Mouse (Mus musculus): ENCODE measurements around the gene Actl10.

Actl10 gene

DNA sequence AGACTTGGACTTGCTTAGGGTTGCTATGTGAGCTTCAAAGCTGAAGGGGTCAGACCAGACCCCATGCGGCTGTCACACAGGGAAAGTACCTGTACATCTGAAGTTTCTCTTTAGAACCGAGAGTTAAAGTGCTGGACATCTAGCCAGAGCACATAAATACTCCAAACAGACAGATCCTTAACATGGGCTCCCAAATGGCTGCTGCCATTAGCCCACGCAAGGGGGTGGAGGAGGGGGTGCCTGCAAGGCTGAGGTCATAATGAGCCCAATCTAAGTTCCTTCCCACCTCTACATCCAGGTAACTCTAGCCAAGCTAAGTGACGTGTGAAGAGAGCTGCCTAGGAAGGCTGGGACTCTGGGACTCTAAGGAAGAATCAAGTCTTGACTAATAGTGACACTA, at the start of gene Actl10:
Actl10 (plus strand) TSS at position 301 of the 400 bp plus-strand sequence.
- DNase-seq (ENCODE audit: low spot score in 2 of 2): no peak

DNA sequence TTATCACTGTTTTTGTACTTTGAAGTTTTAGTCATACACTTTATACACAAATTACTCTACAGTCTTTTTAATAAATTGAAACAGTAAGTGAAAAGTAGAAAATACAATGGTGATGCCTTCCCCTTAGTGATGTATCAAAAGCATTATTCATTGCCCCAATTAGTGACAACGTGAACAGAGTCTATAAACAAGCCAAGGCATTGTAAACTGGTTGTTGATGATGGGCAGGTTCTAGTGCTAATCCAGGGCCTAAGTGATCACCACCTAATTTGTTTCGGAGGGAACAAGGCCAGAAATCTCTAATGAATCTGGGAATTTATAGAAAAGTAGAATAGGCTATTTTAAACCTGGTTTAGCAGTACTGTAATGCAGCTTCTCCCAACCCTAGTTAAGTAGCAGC, 44.5 kb upstream of the Actl10 start:
- DNase-seq (ENCODE audit: low spot score in 2 of 2): no peak

DNA sequence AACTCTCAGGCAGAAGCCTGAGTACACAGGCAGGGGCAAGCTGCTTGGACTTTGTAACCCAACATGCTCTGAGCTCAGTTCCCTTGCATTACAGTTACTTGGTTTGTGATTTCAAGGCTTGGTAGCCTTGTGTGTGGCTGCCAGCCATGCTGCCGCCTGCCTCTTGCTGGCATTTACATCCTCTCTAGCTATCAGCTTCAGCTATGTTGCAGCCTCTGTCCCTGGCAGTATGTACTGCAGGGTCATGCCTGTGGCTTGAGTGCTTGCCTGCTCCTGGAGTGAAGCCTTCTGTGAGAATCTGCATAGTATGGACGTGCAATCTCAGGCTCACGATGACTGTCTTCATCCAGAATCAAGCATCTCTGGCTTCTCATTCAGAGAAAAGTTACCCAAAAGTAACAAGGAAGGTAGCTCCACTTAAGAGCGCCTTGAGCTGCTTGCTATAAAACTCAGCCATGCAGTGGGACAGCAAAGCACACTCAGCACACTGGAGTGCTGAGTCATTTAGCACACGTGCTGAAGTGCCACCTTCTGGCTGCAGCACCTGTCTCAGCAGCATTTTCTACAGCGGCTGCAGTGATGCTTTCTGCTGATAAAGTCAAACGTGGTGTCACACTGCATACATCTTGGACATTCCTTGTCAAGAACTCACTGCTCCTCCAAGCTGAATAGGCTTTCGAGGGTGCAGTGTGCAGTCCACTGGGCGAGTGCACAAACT, 43.9 kb upstream of the Actl10 start:
- no peak for DNase-seq (ENCODE audit: low spot score in 2 of 2)

DNA sequence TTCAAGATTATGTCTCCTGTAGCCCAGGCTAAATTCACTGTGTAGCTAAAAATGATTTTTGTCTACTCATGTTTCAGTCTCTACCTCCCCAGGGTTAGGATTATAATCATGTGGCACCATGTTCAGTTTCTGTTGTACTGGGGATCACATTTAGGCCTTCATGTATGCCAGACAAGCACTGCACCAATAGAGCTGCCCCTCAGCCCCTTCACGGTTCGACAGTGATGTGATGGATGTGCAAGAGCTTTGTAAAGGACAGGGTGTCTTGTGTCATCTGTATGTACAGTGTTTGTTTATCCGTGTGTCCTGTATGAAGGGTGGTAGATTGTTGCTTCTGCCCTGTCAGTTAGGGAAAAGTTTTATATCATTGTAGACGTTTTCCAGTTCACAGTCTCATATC, 43.1 kb upstream of the Actl10 start:
- DNase-seq (ENCODE audit: low spot score in 2 of 2): no peak

DNA sequence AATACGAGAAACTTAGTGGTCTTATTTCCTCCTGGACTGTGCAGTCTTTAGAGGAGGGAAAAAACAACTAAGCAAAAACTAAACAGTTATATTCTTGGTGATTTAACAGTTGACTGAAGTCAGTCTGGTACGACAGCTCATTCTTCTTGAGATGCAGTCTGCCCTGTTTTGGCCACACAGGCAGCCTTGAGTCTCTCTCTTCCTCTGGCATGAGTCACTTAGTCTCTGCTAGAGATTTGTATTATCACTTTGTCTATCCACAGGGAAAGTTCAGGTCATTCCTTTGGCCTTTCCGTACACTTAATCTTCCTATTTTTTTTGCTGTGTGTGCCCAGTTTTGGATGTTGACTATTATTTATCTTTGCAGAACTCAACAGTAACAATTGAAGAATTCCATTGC, 41.4 kb upstream of the Actl10 start:
- no peak for DNase-seq (ENCODE audit: low spot score in 2 of 2)

DNA sequence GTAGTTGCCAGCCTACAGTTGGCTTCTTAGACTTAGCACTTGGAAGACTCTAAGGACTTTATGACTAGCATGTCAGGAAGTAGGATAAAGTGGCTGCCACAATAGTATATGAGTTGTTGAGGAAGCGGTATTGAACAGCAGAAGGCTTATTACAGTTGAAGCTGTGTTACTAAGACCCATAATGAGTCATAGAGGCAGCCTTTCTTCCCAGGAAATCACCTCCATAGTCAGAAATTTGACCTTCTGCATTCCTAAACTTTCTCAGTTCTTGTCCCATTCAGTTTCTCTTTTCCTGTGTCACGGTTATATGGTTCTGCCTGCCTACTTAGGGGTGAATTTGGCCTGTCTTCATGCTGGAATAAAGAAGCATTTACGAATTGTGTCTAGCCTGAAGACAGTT, 34.6 kb upstream of the Actl10 start:
- DNase-seq (ENCODE audit: low spot score in 2 of 2): no peak

DNA sequence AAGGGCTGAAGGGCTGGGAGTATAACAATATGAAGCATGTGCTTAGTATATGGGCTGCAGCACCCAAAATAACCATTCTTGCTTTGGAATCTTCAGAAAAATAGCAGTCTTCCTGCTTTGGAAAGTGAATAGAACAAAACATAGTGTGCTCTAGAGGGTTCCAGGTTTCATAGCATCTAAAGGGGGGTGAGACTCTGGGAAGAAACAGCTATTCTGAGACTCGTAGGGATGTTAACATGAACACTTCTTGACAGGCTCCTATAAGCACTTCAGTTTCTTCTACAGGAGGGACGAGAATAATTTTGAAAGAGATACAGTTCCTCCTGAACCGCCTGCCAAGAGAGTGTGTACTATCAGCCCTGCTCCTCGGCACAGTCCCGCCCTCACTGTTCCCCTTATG, 34.2 kb upstream of the Actl10 start:
- DNase-seq (ENCODE audit: low spot score in 2 of 2): no peak

DNA sequence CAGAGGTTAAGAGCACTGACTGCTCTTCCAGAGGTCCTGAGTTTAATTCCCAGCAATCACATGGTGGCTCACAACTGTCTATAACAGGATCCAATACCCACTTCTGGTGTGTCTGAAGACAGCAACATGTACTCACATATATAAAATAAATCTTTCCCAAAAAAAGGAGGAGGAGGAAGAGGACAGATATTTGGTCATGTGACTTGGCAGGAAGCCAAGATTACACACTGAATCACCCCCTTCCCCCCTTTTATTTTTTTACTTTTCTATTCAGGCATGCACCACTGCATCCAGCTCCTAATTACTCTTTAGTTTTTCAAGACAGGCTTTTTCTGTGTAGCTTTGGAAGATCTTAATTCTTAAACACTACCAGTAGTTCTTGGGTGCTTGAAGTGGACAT, 30.1 kb upstream of the Actl10 start:
- DNase-seq (ENCODE audit: low spot score in 2 of 2): no peak

DNA sequence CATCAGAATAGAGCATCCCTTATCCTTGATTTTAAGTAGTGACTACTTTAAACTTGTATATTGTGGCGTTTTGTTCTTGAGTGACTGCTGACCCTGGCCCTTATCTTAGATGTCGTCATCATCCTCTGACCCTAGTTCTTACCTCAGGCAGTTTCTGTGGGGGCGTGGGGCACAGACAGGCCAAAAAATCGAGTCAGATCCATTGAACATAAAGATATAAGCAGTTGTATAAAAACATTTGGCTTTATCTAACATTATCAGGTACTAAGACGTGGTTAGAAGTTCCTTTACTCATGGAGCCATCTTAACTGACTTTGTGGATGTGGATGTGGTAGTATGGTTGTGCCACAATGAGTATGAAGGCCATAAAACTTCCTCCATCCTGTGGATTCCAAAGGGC, 29.2 kb upstream of the Actl10 start:
- no peak for DNase-seq (ENCODE audit: low spot score in 2 of 2)

DNA sequence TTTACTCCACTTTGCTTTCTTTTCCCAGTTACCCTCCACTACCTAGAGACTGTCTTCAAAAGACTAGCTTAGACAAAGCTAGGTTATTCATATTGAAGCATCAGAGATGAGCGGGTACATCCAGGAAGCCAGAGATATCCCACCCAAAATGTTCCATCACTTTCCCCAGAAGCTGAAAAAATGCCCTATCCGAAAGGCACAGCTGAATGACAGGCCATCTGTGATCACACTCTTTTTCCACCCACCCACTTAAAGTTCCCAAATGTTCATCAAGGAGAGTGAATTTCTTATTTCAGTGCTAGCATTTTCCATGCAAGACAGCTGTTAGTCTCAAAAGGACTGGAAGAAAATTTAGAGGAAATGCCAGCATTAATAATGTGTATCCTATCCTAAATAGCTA, 26.3 kb upstream of the Actl10 start:
- no peak for DNase-seq (ENCODE audit: low spot score in 2 of 2)

DNA sequence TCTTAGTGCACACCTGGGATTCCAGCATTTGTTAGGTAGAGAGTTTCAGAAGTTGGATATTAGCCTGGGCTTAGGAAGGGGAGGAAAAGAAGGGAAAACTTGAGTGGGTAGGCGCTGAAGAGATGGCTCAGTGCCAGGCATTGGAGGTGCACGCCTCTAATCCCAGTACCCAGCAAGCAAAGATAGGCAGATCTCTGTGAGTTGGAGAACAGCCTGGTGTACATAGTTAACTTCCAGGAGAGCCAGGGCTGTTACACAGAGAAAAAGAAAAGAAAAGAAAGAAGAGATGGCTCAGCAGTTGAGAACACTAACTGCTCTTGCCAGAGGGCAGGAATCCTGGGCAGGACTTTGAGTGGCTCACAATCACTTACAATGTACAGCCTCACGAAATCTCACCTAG, 25.0 kb upstream of the Actl10 start:
- DNase-seq (ENCODE audit: low spot score in 2 of 2): no peak

DNA sequence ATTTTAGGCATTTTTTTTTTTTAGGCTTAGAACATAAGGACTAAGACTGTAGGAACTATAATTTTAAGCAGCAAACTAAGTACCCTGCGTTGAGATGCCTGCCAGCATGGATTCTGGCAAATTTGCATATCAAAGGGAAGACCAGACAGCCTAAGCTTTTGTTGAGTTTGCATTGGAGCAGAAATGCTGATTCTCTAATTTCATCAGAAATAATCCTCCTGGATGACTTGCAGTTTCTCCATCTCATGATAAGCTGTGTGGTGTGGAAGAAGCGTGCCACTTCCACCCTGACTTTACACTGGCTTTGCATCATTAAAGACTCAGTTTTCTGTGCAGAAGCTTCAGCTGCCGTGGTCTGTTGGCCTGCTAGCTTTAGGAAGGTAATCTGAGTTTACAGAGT, 18.7 kb upstream of the Actl10 start:
- no peak for DNase-seq (ENCODE audit: low spot score in 2 of 2)

DNA sequence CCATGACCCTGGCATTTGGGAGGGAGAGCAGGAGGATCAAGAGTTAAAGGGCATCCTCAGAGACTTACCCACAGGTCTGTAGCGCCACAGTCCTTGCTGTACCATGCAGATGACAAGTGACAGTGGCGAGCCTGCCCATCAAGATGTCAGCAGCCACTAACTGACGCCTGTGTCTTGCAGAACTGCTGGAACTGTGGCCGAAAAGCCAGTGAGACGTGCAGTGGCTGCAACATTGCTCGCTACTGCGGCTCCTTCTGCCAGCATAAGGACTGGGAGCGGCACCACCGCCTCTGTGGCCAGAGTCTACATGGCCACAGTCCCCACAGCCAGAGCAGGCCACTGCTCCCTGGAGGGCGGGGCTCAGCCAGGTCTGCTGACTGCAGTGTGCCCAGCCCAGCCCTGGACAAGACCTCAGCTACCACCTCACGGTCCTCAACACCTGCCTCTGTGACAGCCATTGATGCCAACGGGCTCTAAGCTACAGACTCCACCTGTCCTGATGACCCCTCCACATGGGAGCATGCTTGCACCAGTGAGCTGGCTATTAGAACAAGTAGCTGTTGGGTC, 16.8 kb upstream of the Actl10 start:
- DNase-seq (ENCODE audit: low spot score in 2 of 2): no peak

DNA sequence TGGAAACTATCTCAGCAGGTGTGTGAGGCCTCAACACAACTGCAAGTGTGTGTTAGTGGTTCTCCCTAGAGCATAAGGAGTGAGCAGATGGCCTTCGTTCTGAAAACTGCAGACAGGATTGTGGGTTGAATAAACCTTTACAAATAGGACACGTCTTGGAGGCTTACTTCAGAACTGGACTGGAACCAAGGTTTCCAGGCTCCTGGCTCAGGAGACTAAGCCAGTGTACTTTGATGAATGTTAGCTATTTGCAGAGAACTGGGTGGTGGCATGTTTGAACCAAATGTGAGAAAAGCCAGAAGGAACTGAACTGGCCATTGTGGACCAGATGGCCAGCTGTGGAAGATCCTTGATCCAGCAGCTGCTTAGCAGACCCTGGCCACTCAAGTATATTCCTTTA, 13.3 kb upstream of the Actl10 start:
- peak; percentile 34 to 50 for DNase-seq (ENCODE audit: low spot score in 2 of 2)

DNA sequence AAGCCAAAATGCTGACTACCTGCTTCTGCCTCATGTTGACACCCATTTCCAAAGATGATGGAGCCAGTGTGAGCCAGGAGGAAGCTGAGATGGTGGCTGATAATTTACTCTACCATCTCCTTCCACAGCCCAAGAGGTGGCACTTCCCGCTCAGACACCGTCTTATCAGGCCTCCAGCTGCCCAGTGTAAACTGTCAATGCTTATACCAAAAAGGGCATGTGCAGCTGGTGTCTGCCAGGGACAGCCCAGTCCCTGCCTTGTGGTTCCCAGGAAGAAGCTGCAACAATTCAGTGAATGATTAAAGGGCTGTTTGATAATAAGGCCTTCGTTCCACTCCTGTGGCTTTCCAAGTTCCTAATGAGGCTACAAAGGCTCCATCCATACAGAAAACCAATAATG, 12.9 kb upstream of the Actl10 start:
- no peak for DNase-seq (ENCODE audit: low spot score in 2 of 2)

DNA sequence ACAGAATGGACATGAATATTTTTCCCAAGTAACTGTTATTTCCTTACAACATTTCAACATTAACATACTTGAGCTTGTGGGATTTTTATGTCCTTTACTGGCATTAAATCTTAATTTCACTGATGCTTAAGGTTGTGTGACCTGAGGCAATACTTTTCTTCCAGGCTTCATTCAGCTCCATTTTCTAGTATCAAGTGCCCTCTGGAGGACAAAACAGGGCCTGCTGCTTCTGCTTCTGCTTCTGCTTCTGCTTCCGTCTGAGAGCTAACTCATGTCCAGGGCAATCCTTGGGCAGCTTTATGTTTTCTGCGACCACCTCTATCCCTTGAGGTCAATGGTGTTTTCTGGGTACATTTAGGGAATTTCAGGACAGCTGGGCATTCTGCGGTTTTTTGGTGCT, 11.9 kb upstream of the Actl10 start:
- DNase-seq (ENCODE audit: low spot score in 2 of 2): peak in 1 of 2 experiments; percentile 28

DNA sequence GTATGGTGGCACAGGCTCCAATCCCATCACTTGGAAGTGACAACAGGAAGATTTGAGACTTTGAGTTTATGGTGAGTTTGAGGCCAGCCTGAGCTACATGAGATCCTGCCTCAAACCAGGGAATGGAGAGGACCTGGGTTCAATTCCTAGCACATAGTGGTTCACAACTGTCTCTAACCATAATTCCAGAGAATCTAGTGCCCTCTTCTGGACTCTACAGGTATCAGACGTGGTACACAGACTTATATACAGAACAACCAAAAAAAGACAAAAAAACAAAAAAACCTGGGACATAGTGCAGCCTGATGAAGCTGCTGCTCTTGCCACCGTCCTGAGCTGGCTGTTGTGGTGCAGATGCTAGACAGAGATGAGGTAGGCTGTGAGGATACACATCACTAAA, 9.9 kb upstream of the Actl10 start:
- DNase-seq (ENCODE audit: low spot score in 2 of 2): no peak

DNA sequence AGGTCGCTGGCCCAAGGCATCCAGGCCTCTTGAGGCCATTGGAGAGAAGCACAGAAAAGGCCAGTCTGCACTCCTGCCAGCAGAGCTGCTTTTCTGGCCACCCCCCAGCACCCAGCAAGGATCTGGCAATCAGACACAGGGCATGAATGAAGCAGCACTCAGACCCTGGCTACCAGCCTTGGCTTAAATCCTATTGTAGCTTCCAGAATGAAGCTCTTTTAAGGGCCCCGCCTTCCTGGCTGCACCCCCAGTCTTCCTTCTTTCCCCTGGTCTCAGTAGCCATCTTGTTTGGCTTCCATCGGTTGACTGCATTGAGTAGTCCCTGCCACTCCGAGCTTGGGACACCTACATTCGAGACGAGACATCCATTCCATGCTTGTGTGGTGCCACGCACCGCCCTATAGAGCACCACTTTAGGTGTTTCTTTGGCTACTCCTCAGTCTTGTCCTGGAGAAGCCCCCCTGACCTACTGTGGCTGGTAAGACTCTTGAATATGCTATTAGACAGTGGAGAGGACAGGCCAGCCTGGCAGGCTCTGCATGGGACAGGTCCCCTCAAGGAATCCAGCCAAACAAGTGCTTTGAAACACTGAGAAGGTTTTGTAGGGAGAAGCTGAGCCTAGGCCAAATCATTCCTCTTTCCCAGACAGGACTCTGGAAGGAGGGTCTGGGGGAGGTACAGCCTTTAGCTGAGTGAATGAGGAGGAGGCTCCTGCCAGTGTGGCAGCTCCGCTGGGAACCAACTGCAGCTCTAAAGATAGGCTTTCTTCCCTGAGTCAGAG, 7.8 kb upstream of the Actl10 start:
- DNase-seq (ENCODE audit: low spot score in 2 of 2): peak; percentile 74 to 80

DNA sequence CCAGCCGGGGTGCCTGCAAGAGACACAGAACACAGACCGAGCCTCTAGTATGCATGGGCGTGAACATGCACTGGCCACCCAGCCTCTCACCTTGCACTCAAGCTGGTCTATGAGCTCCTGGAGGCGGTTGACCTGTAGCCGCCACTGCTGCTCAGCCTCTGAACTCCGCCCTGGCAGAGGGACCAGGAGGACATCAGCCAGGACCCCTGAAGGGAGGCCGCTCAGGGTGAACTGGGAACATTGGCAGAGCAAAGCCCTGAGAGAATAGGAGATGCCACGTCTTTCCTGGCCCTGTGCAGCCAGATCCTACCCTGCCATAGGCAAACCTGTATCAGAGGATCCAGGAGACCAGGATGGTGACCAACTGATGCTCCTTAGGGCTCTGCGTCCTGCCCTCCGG, 4.9 kb upstream of the Actl10 start, which contains the start of gene 1700003F12Rik:
1700003F12Rik (plus strand) TSS at position 375 of the 400 bp plus-strand sequence.
- no peak for DNase-seq (ENCODE audit: low spot score in 2 of 2)

DNA sequence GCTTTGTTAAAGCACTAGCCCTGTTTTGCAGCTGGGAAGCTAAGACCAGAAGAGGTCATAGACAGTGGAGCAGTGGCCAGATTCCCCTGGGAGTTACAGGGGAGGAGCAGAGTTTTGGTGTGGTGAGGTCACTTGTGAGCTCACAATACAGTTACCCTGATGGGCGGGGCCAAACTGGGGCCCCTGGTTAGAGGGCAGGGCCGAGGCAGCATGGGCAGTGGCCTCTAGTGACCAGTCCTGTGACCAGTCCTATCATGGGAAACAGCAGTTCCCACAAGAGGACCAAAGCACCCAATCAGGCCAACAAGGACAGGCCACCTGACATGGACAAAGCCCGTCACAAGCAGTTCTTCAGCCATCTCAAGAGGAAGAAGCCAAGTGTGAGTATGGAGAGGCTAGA, 2.9 kb upstream of the Actl10 start:
- DNase-seq (ENCODE audit: low spot score in 2 of 2): peak in 1 of 2 experiments; percentile 46

DNA sequence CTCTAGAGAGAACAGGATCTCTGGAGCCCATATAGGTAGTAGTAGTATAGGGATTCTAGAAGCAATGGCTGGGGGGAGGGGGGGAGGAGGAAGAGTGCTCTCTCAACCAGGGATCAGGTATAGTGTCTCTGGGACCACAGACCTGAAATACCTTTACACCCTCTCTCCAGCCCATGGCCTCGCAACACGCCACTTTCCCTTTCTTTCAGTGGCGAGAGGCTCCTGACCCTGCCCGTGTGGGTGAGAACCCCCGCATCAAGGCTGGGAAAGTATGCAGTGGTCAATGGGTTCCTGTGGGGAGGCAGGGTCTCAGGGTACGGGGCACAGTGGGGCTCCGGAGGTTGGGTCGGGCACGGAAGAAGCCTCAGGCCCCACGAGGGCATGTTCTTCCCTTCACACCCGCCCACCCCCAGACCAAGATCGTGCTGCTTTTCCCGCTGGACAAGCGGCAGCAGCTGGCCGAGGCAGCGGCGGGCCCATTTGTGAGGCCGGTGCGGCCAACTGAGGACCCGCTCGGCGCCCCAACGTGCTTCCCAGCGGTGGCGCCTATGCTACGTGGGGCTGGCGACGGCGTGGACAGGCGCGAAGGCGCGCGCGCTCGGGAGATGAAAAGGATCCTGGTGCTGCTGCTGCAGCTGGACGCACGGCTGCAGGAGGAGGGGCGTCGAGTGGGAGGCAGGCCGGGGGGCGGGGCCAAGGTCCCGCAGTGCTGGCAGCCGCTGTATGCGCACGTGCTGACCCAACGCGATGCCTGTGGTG, 2.3 kb upstream of the Actl10 start:
- peak in 1 of 2 experiments; percentile 30 for DNase-seq (ENCODE audit: low spot score in 2 of 2)

DNA sequence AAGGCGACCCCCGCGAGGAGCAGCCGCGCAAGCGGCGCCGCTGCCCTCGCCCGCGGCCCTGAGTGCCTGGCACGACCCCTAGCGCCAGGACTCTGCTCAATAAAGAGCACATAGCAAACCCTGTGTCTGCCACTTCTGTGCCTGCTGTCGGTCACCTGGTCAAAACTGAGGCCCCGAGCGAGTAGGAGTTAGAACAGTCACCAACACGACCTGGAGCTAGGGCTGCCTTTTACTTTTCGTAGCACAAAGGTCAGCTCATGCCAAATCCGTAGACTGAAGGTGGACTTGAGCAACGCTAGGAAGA, 1.7 kb upstream of the Actl10 start:
- no peak for DNase-seq (ENCODE audit: low spot score in 2 of 2)
